Mouse (Mus musculus) C2C12 (cell line): ENCODE results near the gene Rgs10. TPM values are rescaled to one million over a fixed set of nuclear protein-coding genes. Genes with fewer than 3 reads are reported as not detected.

Experiments
- H3K27me3 ChIP-seq: one replicate; pipeline ENCODE4 v1.6.1; 2011; ENCODE audit not compliant: control insufficient read depth, insufficient read depth, insufficient read length
- H3K36me3 ChIP-seq: one replicate; pipeline ENCODE4 v1.6.1; 2011; ENCODE audit not compliant: control insufficient read depth, insufficient read depth
- H3K4me3 ChIP-seq: one replicate; pipeline ENCODE4 v1.5.1; 2011; ENCODE audit warnings: mild to moderate bottlenecking, control low read depth; ENCODE audit not compliant: poor library complexity, insufficient read depth, severe bottlenecking
- H3K79me2 ChIP-seq: one replicate; pipeline ENCODE4 v1.6.1; 2011; ENCODE audit not compliant: control insufficient read depth, insufficient read depth
- H3K79me3 ChIP-seq: one replicate; pipeline ENCODE4 v1.6.1; 2011; ENCODE audit warnings: low read depth, control low read depth
- H3ac ChIP-seq: one replicate; pipeline ENCODE3; 2011; ENCODE audit warnings: low read depth; ENCODE audit not compliant: control insufficient read depth, insufficient read length
- CEBPB ChIP-seq: IDR thresholded peaks from one replicate; pipeline ENCODE4 v1.6.1; 2011; ENCODE audit warnings: low read depth, mild to moderate bottlenecking, control low read depth, moderate library complexity
- CTCF ChIP-seq: IDR thresholded peaks from one replicate; pipeline ENCODE4 v1.5.1; 2011; ENCODE audit not compliant: control insufficient read depth, insufficient read depth, insufficient read length
- FOSL1 ChIP-seq: IDR thresholded peaks from one replicate; pipeline ENCODE4 v1.8.0; 2011; ENCODE audit warnings: mild to moderate bottlenecking, low read length; ENCODE audit not compliant: poor library complexity, insufficient read depth, severe bottlenecking
- MAX ChIP-seq: IDR thresholded peaks from one replicate; pipeline ENCODE4 v1.6.1; 2011; ENCODE audit warnings: mild to moderate bottlenecking, control low read depth
- MYOD1 ChIP-seq: IDR thresholded peaks from one replicate; pipeline ENCODE4 v1.6.1; 2011; ENCODE audit warnings: low read depth; ENCODE audit not compliant: control insufficient read depth, insufficient read length
- MYOG ChIP-seq: IDR thresholded peaks from one replicate; pipeline ENCODE4 v1.6.1; 2011; ENCODE audit not compliant: control insufficient read depth, insufficient read length; ENCODE audit errors: extremely low read depth
- USF1 ChIP-seq: IDR thresholded peaks from one replicate; pipeline ENCODE4 v1.6.1; 2011; ENCODE audit warnings: low read depth, mild to moderate bottlenecking, control low read depth, moderate library complexity
- polyA plus RNA-seq: library from polyadenylated mRNA; unstranded; fragments of >200 nt; fragmentation: generic; extraction: Trizol; gene quantifications from one replicate; pipeline ENCODE4 v1.2.1, GENCODE M21; 2012; ENCODE audit warnings: missing spikeins

Gene Rgs10
- polyA plus RNA-seq, 1 experiment: 12.9 TPM

DNA sequence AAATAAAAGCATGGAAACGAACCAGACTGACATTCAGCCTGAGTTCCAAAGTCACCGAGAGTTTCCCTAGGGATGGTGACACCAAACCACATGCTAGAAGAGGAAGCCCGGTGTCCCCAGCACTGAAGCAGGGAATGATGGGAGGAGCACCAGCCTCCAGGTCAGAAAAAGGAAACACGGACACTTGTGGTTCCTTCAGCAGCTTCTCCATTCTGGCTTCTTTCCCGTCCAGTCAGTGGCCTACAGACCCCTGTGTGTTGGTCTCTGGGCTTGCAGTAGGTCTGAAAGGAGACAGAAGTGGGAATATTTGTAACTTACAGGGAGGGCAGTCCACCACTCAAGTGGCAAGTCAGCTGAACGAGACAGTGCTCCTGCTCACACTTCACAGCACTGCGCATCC lies 59.4 kb downstream of the Rgs10 start:
- TF ChIP-seq CEBPB (no peak), MAX (no peak), MYOG (no peak), USF1 (no peak), CTCF (no peak), MYOD1 (no peak), FOSL1 (no peak)
- H3K4me3 ChIP-seq: no peak overlapping the region
- no peaks in the 10 kb centered on the region for H3K27me3 ChIP-seq

DNA sequence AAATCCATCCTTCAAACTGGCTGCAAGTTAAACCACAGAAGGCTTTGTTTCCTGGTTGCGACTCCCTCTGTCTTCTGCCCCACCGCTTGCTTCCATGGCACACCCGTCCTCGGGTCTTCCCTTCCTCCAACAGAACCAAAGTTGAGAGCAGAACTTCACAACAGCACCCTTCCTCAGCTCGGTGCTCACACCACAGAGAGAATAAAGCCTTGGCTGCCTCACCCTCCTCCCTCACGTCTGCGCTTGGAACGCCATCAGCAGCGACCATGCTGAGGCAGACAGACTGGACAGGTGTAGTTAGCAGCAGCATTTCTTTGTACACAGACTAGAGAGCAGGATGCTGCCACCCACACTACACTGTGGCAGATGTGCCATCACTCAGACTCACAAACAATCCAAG lies 59.8 kb downstream of the Rgs10 start:
- Histone ChIP-seq H3K27me3 (no peaks in the 10 kb centered on the region), H3K36me3 (no peaks in the 10 kb centered on the region), H3K79me3 (no peaks in the 10 kb centered on the region), H3K79me2 (no peaks in the 10 kb centered on the region), H3K4me3 (no peak overlapping the region), H3ac (no peak overlapping the region)
- TF ChIP-seq FOSL1 (no peak), MAX (no peak), MYOD1 (no peak)

More for the DNA sequence above, 59.4 kb downstream of the Rgs10 start:
- H3ac ChIP-seq: no peak overlapping the region
- no peaks in the 10 kb centered on the region for H3K36me3 ChIP-seq
- no peaks in the 10 kb centered on the region for H3K79me2 ChIP-seq
- no peaks in the 10 kb centered on the region for H3K79me3 ChIP-seq

DNA sequence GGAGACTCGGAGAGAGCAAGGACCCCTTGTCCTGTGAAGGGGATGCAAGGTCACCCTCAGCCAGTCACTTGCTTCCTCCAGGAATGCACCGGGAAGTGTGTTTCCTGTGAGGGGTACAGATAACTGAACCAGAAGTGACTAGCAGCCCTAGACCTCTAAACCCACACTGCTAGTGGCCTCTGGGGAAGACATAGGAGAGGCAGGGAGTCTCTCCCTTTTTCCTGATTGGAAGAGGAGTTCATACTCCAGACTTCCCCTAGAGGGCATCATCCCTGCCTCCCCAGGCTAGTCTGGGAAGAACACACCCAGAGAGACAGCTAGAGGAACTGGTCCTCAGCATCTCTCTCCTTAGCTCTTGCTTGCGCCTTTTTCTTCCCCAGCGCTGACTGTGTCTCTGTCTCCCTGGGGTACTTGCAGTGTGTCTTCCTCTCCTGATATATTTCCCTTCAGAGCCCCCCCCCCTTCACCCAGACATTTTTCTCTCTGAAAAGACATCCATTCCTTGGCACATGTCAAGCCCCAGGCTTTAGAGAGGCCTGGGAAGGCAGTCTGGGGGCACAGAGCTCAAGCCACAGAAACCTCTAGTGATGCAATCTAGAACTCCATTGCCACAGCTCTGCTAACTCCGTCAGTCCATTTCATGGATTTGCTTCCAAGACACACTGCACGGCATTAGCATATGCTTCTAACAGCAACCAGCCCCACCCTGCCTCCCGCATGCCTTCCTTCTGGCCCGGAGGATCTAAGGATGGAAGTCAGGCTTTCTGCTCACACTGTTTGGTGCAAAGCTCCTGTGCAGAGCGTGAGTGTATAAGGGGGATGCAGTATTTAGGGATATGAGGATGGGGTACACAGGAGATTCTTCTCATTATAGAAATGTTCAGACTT lies 61.4 kb downstream of the Rgs10 start:
- H3K79me2 ChIP-seq: no peaks in the 10 kb centered on the region
- H3K27me3 ChIP-seq: no peaks in the 10 kb centered on the region
- no peaks in the 10 kb centered on the region for H3K79me3 ChIP-seq
- no peaks in the 10 kb centered on the region for H3K36me3 ChIP-seq
- H3K4me3 ChIP-seq: no peak overlapping the region
- no peak for TF ChIP-seq USF1
- TF ChIP-seq CEBPB: no peak
- no peak for TF ChIP-seq MAX
- no peak for TF ChIP-seq FOSL1
- TF ChIP-seq MYOG: no peak
- TF ChIP-seq MYOD1: no peak
- no peak overlapping the region for H3ac ChIP-seq

DNA sequence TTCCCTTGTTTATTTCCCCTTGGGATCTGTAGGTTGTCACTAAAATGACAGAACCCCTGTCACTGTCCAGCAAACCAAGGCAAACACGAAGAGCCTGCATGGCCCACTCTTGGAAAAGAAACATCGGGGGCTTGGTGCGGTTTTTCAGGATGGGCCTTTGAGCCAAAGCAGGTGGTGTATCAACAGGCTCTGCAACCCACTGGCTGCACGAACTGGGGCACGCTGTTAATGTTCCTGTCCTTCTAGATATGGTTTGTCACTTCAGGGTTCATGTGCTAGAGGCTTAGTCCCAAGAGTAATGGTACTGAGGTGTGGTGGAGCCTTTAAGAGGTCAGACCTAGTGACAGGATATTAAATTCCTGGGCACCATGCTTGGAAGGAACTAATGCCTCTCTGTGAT lies 63.1 kb downstream of the Rgs10 start:
- no peak for TF ChIP-seq MAX
- TF ChIP-seq CTCF: no peak
- TF ChIP-seq MYOD1: no peak
- no peak for TF ChIP-seq FOSL1
- TF ChIP-seq CEBPB: no peak
- TF ChIP-seq USF1: no peak
- TF ChIP-seq MYOG: no peak
- H3K79me2 ChIP-seq: no peaks in the 10 kb centered on the region
- H3K79me3 ChIP-seq: no peaks in the 10 kb centered on the region
- H3ac ChIP-seq: no peak overlapping the region
- H3K4me3 ChIP-seq: no peak overlapping the region
- no peaks in the 10 kb centered on the region for H3K36me3 ChIP-seq
- no peaks in the 10 kb centered on the region for H3K27me3 ChIP-seq

DNA sequence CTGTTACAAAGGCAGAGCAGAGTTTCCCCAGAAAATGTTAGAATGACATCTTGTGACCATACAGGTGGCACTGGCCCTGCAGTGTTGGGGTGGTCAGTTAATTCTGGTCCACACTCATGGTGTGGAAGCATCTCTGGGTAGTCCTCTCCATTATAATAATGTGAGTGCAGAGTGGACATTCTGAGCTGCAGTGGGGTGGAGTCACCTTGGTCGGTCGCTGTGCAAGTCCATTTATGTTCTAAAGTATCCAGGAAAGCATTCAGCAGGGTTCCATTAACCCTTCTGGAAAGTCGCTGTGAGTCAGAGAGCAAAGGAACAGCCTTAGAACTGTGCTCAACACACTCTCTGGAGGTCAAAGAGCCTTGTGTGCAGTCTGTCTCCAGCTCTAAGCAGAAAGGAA lies 65.8 kb downstream of the Rgs10 start:
- no peak overlapping the region for H3ac ChIP-seq
- no peak overlapping the region for H3K4me3 ChIP-seq
- no peaks in the 10 kb centered on the region for H3K27me3 ChIP-seq
- TF ChIP-seq CEBPB (no peak), CTCF (no peak), MYOD1 (no peak), MYOG (no peak), USF1 (no peak), FOSL1 (no peak), MAX (no peak)
- H3K36me3 ChIP-seq: no peaks in the 10 kb centered on the region
- H3K79me2 ChIP-seq: no peaks in the 10 kb centered on the region
- H3K79me3 ChIP-seq: no peaks in the 10 kb centered on the region

DNA sequence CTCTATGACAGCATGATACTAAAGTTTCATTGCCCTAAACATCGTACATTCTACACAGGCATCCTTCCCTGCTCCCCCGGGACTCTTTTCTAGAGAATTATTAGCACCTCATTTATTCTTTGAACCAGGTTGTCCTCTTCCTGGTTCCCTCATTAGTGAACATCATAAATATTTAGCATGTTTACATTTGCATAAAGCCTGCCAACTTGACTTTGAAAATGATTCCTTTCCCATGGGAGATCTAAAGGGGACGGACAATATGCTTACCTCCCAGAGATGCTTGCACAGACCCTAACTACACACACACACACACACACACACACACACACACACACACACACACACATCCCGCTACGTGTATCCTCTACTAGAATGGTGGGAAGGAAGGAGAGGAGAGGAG lies 67.4 kb downstream of the Rgs10 start:
- Histone ChIP-seq H3ac (no peak overlapping the region), H3K79me2 (no peaks in the 10 kb centered on the region), H3K36me3 (no peaks in the 10 kb centered on the region), H3K79me3 (no peaks in the 10 kb centered on the region), H3K27me3 (no peaks in the 10 kb centered on the region), H3K4me3 (no peak overlapping the region)
- TF ChIP-seq MYOD1 (no peak), FOSL1 (no peak), MYOG (no peak), USF1 (no peak), CTCF (no peak), MAX (no peak), CEBPB (no peak)
